Mouse (Mus musculus): ENCODE measurements at regions not wholly inside any gene's neighbourhood (a gene's known extent, or its start where the extent isn't known, plus 50 kb on each side); places are given as distances from the start of the nearest gene placed in this dataset.

DNA sequence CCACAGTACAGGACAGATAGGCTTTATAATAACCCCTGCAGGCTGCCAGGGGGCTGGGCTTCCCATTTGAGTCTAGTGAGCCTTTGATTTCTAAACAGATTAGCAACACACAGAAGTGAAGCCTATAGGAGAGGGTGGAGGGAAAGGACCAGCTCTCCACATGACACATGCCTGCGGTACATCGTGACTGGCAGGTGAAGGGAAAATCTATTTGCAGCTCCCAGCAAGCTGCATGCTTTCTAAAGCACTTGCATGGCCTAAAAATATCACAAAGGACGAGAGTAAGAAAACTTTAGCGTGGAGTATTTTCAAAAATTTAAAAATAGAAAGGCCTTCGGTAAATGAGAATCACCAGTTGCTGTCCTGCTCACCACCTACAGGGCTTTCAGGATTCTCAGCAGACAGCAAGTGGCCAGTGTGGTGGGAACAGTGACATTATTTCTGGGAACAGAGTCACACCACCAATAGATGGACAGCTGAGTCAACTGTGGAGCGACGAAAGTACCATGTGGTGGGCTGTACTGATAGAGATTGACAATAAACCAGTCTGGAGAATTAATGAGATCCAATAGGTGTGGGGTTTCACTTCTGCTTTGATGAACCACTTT is 105.6 kb downstream of the Mid1ip1 start:
- TF ChIP-seq POLR2A (IDR thresholded peaks at IDR 0.05; ENCODE audit: borderline replicate concordance, low read depth, low read length) (no peak), CTCF (IDR thresholded peaks at IDR 0.05; ENCODE audit: low read depth, low read length) (no peak)

All from bone marrow macrophage, adult 2 months (primary cell).